Mouse (Mus musculus) heart, postnatal 25 days (tissue): ENCODE results near the gene Hist2h2bb. TPM values are rescaled to one million over a fixed set of nuclear protein-coding genes. Genes with fewer than 3 reads are reported as not detected.
"Not testable (repeated sequence)": the region's sequence is repeated elsewhere in the genome, so short reads cannot be mapped to it uniquely, and the experiment has no call there.

Source experiments
- DNase-seq: peaks from one replicate; pipeline ENCODE4 v3.0.0; 2022; ENCODE audit warnings: low spot score
- intact Hi-C: fragments of 180-260 bp; cut with DNase I; formaldehyde crosslinking; loops from one replicate; pipeline ENCODE4 v1.15.1; 2025
- total RNA-seq, 2 experiments: library from RNA; stranded (reverse); gene quantifications; 2 replicates each; pipeline ENCODE4 v1.2.3; 2021

The Hist2h2bb gene
- total RNA-seq, 2 experiments from 2014 or later, result 47.3 to 58.1 TPM

GRCm38 (mm10) chr3:96238954-96239793, 30.4 kb upstream of the Hist2h2bb start, which contains the start of gene Hist2h3c2:
Hist2h3c2 (minus strand) TSS chr3:96239127.
- intact Hi-C loops, result not testable (repeated sequence)
- peak; percentile 33 for DNase-seq

- intact Hi-C loops, result loop anchor here (2.0 kb wide), 1 partner anchor 23 kb away; the partner anchor contains the start of gene Hist2h4
Measured at GRCm38 (mm10) chr3:96239949-96240798, 29.4 kb upstream of the Hist2h2bb start, which contains the start of gene Hist2h2aa2. Hist2h2aa2 (minus strand) TSS chr3:96240276.

GRCm38 (mm10) chr3:96240799-96241197, 28.8 kb upstream of the Hist2h2bb start:
- intact Hi-C loops, result loop anchor here (2.0 kb wide), 1 partner anchor 22 kb away; the partner anchor contains the start of gene Hist2h4
- no peak for DNase-seq

More at GRCm38 (mm10) chr3:96239949-96240798, 29.4 kb upstream of the Hist2h2bb start, which contains the start of gene Hist2h2aa2:
- peak; percentile 94 for DNase-seq

GRCm38 (mm10) chr3:96243921-96244572, 25.5 kb upstream of the Hist2h2bb start:
- intact Hi-C loops, result no loop called here
- no peak for DNase-seq

GRCm38 (mm10) chr3:96245003-96245886, 24.3 kb upstream of the Hist2h2bb start, which contains the start of gene Hist2h2aa1:
Hist2h2aa1 (plus strand) TSS chr3:96245497.
- intact Hi-C loops, result not testable (repeated sequence)
- DNase-seq, result peak; percentile 85

GRCm38 (mm10) chr3:96246018-96246417, 23.5 kb upstream of the Hist2h2bb start:
- intact Hi-C loops, result not testable (repeated sequence)

GRCm38 (mm10) chr3:96246427-96246856, 23.1 kb upstream of the Hist2h2bb start, which contains the start of gene Hist2h3c1:
Hist2h3c1 (plus strand) TSS chr3:96246685.
- DNase-seq, intact Hi-C loops: not testable (repeated sequence)

More at GRCm38 (mm10) chr3:96246018-96246417, 23.5 kb upstream of the Hist2h2bb start:
- DNase-seq, result not testable (repeated sequence)

- intact Hi-C loops, result loop anchor here (1.0 kb wide), 1 partner anchor 15 kb away; no protein-coding TSS in a partner anchor
- DNase-seq, result no peak
Measured at GRCm38 (mm10) chr3:96247356-96248140, 22.0 kb upstream of the Hist2h2bb start.

- intact Hi-C loops, result loop anchor here (1.0 kb wide), 1 partner anchor 14 kb away; no protein-coding TSS in a partner anchor
- no peak for DNase-seq
Measured at GRCm38 (mm10) chr3:96248141-96249033, 21.2 kb upstream of the Hist2h2bb start.

GRCm38 (mm10) chr3:96249034-96249345, 20.6 kb upstream of the Hist2h2bb start:
- no peak for DNase-seq
- intact Hi-C loops, result no loop called here

- intact Hi-C loops, result no loop called here
- DNase-seq, result no peak
Measured at GRCm38 (mm10) chr3:96250890-96251289, 18.7 kb upstream of the Hist2h2bb start.

GRCm38 (mm10) chr3:96251787-96252186, 17.8 kb upstream of the Hist2h2bb start:
- DNase-seq, result no peak
- intact Hi-C loops, result no loop called here

- intact Hi-C loops, result no loop called here
Measured at GRCm38 (mm10) chr3:96254683-96255355, 14.7 kb upstream of the Hist2h2bb start.

GRCm38 (mm10) chr3:96255926-96256593, 13.5 kb upstream of the Hist2h2bb start:
- intact Hi-C loops, result no loop called here
- no peak for DNase-seq

More at GRCm38 (mm10) chr3:96254683-96255355, 14.7 kb upstream of the Hist2h2bb start:
- no peak for DNase-seq

GRCm38 (mm10) chr3:96257190-96257589, 12.4 kb upstream of the Hist2h2bb start:
- intact Hi-C loops, result no loop called here
- no peak for DNase-seq

- no peak for DNase-seq
- intact Hi-C loops, result no loop called here
Measured at GRCm38 (mm10) chr3:96260220-96260619, 9.3 kb upstream of the Hist2h2bb start.
